Mouse (Mus musculus) spleen, postnatal 14 days (tissue): ENCODE measurements around the gene Cox5b.

ENCODE experiments used
- DNase-seq, 2 experiments: peaks; one replicate each; pipeline ENCODE4 v3.0.0; 2021 to 2022; ENCODE audit warnings: low spot score in 2 of 2

Cox5b gene

GRCm38 (mm10) chr1:36683810-36684467 lies 7.3 kb upstream of the Cox5b start:
- DNase-seq, result peak; percentile 35 to 51

GRCm38 (mm10) chr1:36690671-36691235 lies 496 bp upstream of the Cox5b start:
- DNase-seq, result no peak

- no peak for DNase-seq
Measured at GRCm38 (mm10) chr1:36694871-36695270, 3.6 kb downstream of the Cox5b start.

- DNase-seq, result no peak
Measured at GRCm38 (mm10) chr1:36696411-36696810, 5.2 kb downstream of the Cox5b start.

GRCm38 (mm10) chr1:36697030-36697429 lies 5.8 kb downstream of the Cox5b start:
- DNase-seq, result no peak

- no peak for DNase-seq
Measured at GRCm38 (mm10) chr1:36707166-36707565, 15.9 kb downstream of the Cox5b start.

GRCm38 (mm10) chr1:36707797-36708196 lies 16.5 kb downstream of the Cox5b start:
- no peak for DNase-seq

GRCm38 (mm10) chr1:36708626-36709025 lies 17.4 kb downstream of the Cox5b start:
- DNase-seq, result no peak

GRCm38 (mm10) chr1:36709055-36709853 lies 18.0 kb downstream of the Cox5b start:
- DNase-seq, result peak in 1 of 2 experiments; percentile 27

GRCm38 (mm10) chr1:36709854-36710280 lies 18.6 kb downstream of the Cox5b start, which contains the start of gene 4933424G06Rik:
4933424G06Rik (plus strand) TSS chr1:36710149.
- DNase-seq, result peak; percentile 93 to 96

- no peak for DNase-seq
Measured at GRCm38 (mm10) chr1:36711104-36711503, 19.9 kb downstream of the Cox5b start.

GRCm38 (mm10) chr1:36714311-36714710 lies 23.1 kb downstream of the Cox5b start, which contains the start of gene Actr1b:
Actr1b (minus strand) TSS chr1:36714422.
- DNase-seq, result no peak

- DNase-seq, result no peak
Measured at GRCm38 (mm10) chr1:36718786-36719185, 27.5 kb downstream of the Cox5b start.

- DNase-seq, result no peak
Measured at GRCm38 (mm10) chr1:36723146-36724056, 32.2 kb downstream of the Cox5b start.

- no peak for DNase-seq
Measured at GRCm38 (mm10) chr1:36724057-36724431, 32.8 kb downstream of the Cox5b start.

- DNase-seq, result peak; percentile 55 to 76
Measured at GRCm38 (mm10) chr1:36737300-36737699, 46.1 kb downstream of the Cox5b start.

GRCm38 (mm10) chr1:36739231-36739630 lies 48.0 kb downstream of the Cox5b start:
- DNase-seq, result no peak

GRCm38 (mm10) chr1:36743046-36743445 lies 51.8 kb downstream of the Cox5b start:
- no peak for DNase-seq
